Mouse (Mus musculus) neural tube, embryonic 15.5 days (tissue): ENCODE results near the gene Rasl11b. TPM values are rescaled to one million over a fixed set of nuclear protein-coding genes. Genes with fewer than 3 reads are reported as not detected.

Experiments
- ATAC-seq: fragments of 200-750 bp; cut with Nextera tagmentation; 2 replicates; pipeline ENCODE4 v1.8.0; 2017; ENCODE audit warnings: mild to moderate bottlenecking, moderate TSS enrichment, moderate library complexity; ENCODE audit not compliant: low FRiP score
- H3K27ac ChIP-seq: fragments of 300-500 bp; sonication (generic); replicated peaks from 2 replicates; pipeline ENCODE4 v1.5.1; 2015; ENCODE audit warnings: mild to moderate bottlenecking, inconsistent platforms
- H3K27me3 ChIP-seq: fragments of 300-500 bp; sonication (generic); replicated peaks from 2 replicates; pipeline ENCODE4 v1.6.1; 2015; ENCODE audit warnings: inconsistent platforms
- H3K36me3 ChIP-seq: fragments of 300-500 bp; sonication (generic); 2 replicates; pipeline ENCODE4 v1.6.1; 2015; ENCODE audit warnings: inconsistent platforms
- H3K4me1 ChIP-seq: fragments of 300-500 bp; sonication (generic); 2 replicates; pipeline ENCODE4 v1.6.1; 2015; ENCODE audit warnings: inconsistent platforms
- H3K4me2 ChIP-seq: fragments of 300-500 bp; sonication (generic); 2 replicates; pipeline ENCODE4 v1.6.1; 2015; ENCODE audit warnings: inconsistent platforms, mild to moderate bottlenecking, moderate library complexity
- H3K4me3 ChIP-seq: fragments of 300-500 bp; sonication (generic); replicated peaks from 2 replicates; pipeline ENCODE4 v1.5.1; 2015; ENCODE audit warnings: mild to moderate bottlenecking, inconsistent platforms
- H3K9ac ChIP-seq: fragments of 300-500 bp; sonication (generic); replicated peaks from 2 replicates; pipeline ENCODE4 v1.6.1; 2015; ENCODE audit warnings: mild to moderate bottlenecking, inconsistent platforms
- H3K9me3 ChIP-seq: fragments of 300-500 bp; sonication (generic); replicated peaks from 2 replicates; pipeline ENCODE4 v1.6.1; 2016; ENCODE audit warnings: inconsistent platforms
- WGBS: fragments of 180-500 bp; shearing (Covaris S2); methylation state at CpG from one replicate; pipeline ENCODE4 v1.1.7; 2015; ENCODE audit warnings: mixed read lengths; 5-methylcytosine and 5-hydroxymethylcytosine counted together
- polyA plus RNA-seq: library from polyadenylated mRNA; unstranded; fragments of >200 nt; fragmentation: Nextera tagmentation; extraction: Ambion mirVana; gene quantifications from 2 replicates; pipeline ENCODE4 v1.2.1, GENCODE M21; 2015

Gene Rasl11b
- 16.5 and 17.4 TPM in 2 replicates for polyA plus RNA-seq

DNA sequence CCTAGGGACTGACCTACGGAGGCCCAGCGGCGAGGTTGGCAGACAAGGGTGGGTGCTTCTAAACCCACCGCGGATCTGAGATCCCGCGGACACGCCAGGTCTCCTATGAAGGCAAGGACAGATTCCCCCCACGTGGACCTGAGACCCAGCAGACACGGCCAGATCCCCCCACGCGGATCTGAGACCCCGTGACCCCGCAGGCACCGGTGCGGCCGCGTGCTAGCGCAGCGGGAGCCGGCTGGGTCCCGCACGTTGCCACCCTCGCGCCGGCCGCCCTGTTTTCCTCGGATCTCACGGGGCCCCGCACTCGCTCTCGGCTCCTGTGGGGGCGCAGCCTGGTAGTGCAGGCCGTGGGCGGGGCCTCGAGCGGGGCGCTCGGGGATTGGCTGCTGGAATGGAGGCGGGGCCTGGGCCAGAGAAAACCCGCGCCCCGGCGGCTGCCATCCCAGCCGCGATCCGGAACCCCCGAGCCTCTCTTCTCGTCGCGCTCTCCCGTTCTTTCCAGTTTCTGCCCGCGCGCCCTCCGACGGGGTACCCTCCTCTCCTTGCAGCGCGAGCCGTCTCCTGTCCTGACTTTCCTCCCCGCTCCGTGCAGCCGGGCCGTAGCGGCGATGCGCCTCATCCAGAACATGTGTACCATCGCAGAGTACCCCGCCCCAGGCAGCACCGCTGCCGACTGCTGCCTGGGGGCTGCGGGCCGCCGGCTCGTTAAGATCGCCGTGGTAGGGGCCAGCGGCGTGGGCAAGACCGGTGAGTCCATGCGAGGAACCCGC, at the start of gene Rasl11b:
Gene Rasl11b, plus strand, starts transcription at position 446 of the 773 bp plus-strand sequence.
- peak within 1 kb of the TSS; percentile 99 for H3K4me2 ChIP-seq
- peak; percentile 97 for ATAC-seq
- H3K36me3 ChIP-seq: no peaks in the 10 kb centered on the region
- no peaks in the 10 kb centered on the region for H3K9me3 ChIP-seq
- peak within 1 kb of the TSS; percentile 61 for H3K4me3 ChIP-seq
- no peaks in the 10 kb centered on the region for H3K27me3 ChIP-seq
- WGBS: under 1% methylated on average over 82 of the region's 82 CpGs
- peak within 1 kb of the TSS; percentile 35 for H3K27ac ChIP-seq
- peaks cover 50% of the 10 kb centered on the region for H3K4me1 ChIP-seq
- H3K9ac ChIP-seq: peak within 1 kb of the TSS; percentile 67

DNA sequence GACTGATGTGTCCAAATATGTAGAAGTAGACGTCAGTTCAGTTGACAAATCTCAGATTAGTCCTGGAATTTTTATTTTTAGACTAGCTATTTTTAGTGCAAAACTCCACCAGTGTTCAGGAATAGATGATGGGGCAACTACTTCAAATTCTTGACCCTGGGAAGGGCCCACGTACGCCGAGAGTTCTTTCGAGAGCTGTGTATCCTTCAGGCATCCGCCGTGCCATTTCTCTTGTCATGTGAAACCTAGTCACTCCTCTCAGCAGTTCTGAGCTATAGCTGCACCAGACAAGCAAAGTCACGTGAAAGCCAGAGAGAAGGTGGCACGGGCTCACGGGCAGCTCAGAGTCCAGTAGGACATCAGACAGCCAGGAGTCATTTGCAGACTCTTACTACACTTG, 47.5 kb upstream of the Rasl11b start:
- WGBS: 91% methylated on average over 10 of the region's 10 CpGs
- Histone ChIP-seq H3K36me3 (no peaks in the 10 kb centered on the region), H3K9ac (no peak overlapping the region), H3K27ac (no peak overlapping the region), H3K4me3 (no peak overlapping the region), H3K4me1 (no peaks in the 10 kb centered on the region), H3K27me3 (no peaks in the 10 kb centered on the region), H3K9me3 (no peaks in the 10 kb centered on the region), H3K4me2 (no peak overlapping the region)
- no peak for ATAC-seq

GRCm38 (mm10) chr5:74149975-74150374, 45.1 kb upstream of the Rasl11b start:
- no peak overlapping the region for H3K4me3 ChIP-seq
- no peak overlapping the region for H3K27ac ChIP-seq
- H3K36me3 ChIP-seq: no peaks in the 10 kb centered on the region
- no peaks in the 10 kb centered on the region for H3K9me3 ChIP-seq
- no peaks in the 10 kb centered on the region for H3K27me3 ChIP-seq
- H3K4me1 ChIP-seq: no peaks in the 10 kb centered on the region
- H3K4me2 ChIP-seq: no peak overlapping the region
- WGBS: 91% methylated on average over 6 of the region's 6 CpGs
- no peak for ATAC-seq
- no peak overlapping the region for H3K9ac ChIP-seq

DNA sequence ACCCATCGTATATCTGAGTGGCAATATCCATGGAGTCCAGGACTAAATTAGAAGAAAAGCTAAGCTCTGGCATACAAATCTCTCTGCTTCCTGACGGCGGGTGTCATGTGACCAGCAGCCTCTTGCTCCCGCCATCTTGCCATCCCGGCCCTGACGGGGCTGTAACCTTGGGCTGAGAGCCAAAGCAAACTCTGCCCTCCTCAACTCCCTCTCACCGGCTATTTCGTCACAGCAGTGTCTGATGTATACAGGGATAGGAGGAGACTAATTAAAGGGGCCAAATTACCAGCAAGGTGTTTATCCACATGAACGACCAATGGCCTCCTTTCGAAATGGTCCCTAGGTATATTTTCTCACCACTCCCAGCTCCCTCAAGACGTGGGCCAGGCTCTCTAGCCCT, 43.3 kb upstream of the Rasl11b start:
- H3K27me3 ChIP-seq: no peaks in the 10 kb centered on the region
- H3K4me1 ChIP-seq: no peaks in the 10 kb centered on the region
- ATAC-seq: no peak
- no peak overlapping the region for H3K27ac ChIP-seq
- no peak overlapping the region for H3K4me3 ChIP-seq
- H3K9me3 ChIP-seq: no peaks in the 10 kb centered on the region
- 88% methylated on average over 11 of the region's 11 CpGs for WGBS
- H3K36me3 ChIP-seq: no peaks in the 10 kb centered on the region
- H3K9ac ChIP-seq: no peak overlapping the region
- H3K4me2 ChIP-seq: no peak overlapping the region

DNA sequence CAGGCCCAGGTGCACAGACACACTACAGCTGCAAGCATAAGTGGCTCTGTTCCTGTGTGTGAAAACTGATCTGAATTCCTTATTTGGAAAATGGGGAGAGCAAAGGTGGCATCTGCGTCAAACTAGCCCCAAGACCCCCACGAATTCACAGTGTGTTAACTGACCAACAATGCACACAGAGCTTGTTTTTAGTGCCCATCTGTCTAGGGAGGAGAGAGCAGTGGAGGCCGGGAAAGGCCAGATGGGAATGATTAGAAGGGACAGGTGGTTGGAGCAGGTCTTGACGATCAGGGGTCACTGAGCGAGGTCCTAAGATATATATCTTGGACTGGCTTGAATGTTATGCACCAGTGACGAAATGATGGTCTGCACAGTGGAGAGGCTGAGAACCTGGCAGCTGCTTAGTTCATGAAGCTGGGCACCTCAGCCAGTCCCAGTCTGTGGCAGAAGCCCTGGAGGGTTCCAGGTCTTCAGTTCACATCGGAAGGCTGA, 39.2 kb upstream of the Rasl11b start:
- 41% methylated on average over 7 of the region's 7 CpGs for WGBS
- H3K4me2 ChIP-seq: no peak overlapping the region
- H3K27ac ChIP-seq: no peak overlapping the region
- H3K9ac ChIP-seq: no peak overlapping the region
- no peak for ATAC-seq
- H3K4me3 ChIP-seq: no peak overlapping the region
- H3K27me3 ChIP-seq: no peaks in the 10 kb centered on the region
- H3K4me1 ChIP-seq: no peaks in the 10 kb centered on the region
- H3K9me3 ChIP-seq: no peaks in the 10 kb centered on the region
- no peaks in the 10 kb centered on the region for H3K36me3 ChIP-seq

DNA sequence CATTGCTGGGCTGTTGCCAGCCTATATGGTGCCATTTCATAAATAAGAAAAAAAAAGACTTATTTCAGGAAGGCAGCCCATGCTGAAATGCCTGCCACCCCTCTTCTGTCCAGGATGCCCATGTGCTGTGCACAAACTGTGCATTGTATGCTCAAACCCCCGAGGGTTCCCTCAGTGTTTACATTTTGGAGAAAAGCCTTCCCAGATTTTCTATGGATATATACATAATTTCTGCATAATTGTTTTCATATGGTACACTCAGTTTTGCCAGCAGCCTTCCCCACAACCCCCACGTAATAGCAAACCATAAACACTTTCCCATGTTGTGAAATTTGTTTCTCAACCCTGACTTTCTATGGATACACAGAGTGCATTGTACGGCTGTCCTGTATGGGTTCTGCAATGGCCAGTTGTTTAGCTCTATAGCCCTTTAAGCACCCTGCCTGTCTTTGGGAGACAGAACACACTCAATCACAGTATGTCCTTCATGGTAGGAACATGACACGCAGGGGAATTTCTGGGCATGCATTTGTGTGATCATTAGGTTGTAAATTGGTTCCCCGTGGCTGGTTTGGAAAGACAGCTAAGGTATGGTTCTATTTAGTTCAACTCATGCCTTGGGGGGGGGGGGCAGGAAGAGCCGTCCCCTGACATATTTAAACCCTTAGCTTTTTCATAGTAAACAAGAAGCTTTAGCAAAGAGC, 36.0 kb upstream of the Rasl11b start:
- H3K9ac ChIP-seq: no peak overlapping the region
- no peaks in the 10 kb centered on the region for H3K27me3 ChIP-seq
- no peak overlapping the region for H3K4me2 ChIP-seq
- H3K27ac ChIP-seq: no peak overlapping the region
- no peak for ATAC-seq
- 84% methylated on average over 6 of the region's 6 CpGs for WGBS
- no peaks in the 10 kb centered on the region for H3K9me3 ChIP-seq
- no peak overlapping the region for H3K4me3 ChIP-seq
- no peaks in the 10 kb centered on the region for H3K36me3 ChIP-seq
- peaks cover 10% of the 10 kb centered on the region for H3K4me1 ChIP-seq

DNA sequence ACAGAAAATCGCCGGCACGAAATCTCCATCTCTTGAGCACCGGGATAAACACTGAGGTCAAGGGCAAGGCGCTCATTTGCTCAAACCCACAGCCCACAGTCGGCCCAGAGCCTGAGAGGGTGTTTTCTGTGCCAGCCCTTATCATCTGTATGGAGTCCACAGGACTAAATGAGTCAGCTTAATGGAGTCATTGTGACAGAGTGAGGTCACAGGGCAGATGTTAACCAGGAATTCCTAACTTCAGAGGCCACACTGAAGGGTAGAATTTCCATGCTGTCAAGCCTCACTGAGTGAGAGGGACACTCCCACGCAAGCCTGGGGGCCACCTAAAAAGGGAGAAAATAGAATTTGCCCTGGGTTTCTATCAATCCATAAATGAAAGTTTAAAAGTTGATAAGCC, 35.2 kb upstream of the Rasl11b start:
- Histone ChIP-seq H3K4me3 (no peak overlapping the region), H3K27me3 (no peaks in the 10 kb centered on the region), H3K9ac (no peak overlapping the region), H3K36me3 (no peaks in the 10 kb centered on the region), H3K27ac (no peak overlapping the region), H3K4me2 (no peak overlapping the region), H3K9me3 (no peaks in the 10 kb centered on the region), H3K4me1 (peaks cover 10% of the 10 kb centered on the region)
- 79% methylated on average over 7 of the region's 7 CpGs for WGBS
- no peak for ATAC-seq

DNA sequence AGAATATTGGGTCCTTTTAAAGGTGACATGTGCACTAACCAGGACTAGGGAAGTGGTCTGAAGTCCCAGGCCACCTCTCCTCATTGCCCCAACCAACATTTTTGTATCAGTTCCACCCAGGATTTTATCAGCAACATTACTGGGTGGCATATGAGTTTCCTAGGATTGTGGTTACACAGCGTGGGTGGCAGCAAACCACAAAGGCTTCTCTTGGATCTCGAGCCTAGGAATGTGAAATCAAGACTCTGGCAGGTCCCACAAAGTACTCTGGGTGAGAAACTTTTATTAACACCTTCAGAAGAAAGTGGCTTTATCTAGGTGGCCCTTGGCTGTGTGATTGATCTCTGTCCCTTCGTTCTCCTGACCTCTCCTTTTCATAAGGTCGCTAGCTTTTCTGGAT, 34.7 kb upstream of the Rasl11b start:
- H3K4me2 ChIP-seq: no peak overlapping the region
- H3K4me1 ChIP-seq: peaks cover 10% of the 10 kb centered on the region
- no peaks in the 10 kb centered on the region for H3K27me3 ChIP-seq
- H3K9me3 ChIP-seq: no peaks in the 10 kb centered on the region
- no peaks in the 10 kb centered on the region for H3K36me3 ChIP-seq
- no peak overlapping the region for H3K27ac ChIP-seq
- no peak for ATAC-seq
- no peak overlapping the region for H3K9ac ChIP-seq
- no peak overlapping the region for H3K4me3 ChIP-seq
- 83% methylated on average over 4 of the region's 4 CpGs for WGBS

GRCm38 (mm10) chr5:74161297-74161926, 33.7 kb upstream of the Rasl11b start:
- WGBS: 28% methylated on average over 15 of the region's 15 CpGs

DNA sequence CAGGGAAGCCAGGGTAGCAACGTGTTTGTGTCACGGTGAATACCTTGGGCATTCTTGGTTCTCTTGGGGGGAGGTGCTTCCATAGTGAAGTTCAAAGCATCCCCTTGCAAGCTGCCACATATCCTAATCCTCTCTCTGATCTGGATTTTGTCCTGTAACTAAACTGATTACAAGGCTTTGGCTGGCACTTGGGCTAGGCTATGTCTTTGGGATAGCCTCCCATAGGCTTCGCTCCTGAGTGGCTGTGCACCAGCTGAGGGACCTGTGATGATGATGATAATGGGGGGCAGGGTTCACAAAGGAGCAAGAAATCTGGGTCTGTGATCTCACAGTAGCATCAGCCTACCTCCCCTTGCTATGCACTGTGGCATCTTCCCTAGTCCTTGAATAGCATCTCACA, 33.1 kb upstream of the Rasl11b start:
- no peak overlapping the region for H3K27ac ChIP-seq
- H3K4me1 ChIP-seq: peaks cover 10% of the 10 kb centered on the region
- no peaks in the 10 kb centered on the region for H3K9me3 ChIP-seq
- no peaks in the 10 kb centered on the region for H3K36me3 ChIP-seq
- H3K4me3 ChIP-seq: no peak overlapping the region
- peak overlapping the region; percentile 40 for H3K4me2 ChIP-seq
- ATAC-seq: no peak
- 48% methylated on average over 3 of the region's 3 CpGs for WGBS
- H3K9ac ChIP-seq: no peak overlapping the region
- no peaks in the 10 kb centered on the region for H3K27me3 ChIP-seq

More at GRCm38 (mm10) chr5:74161297-74161926, 33.7 kb upstream of the Rasl11b start:
- no peaks in the 10 kb centered on the region for H3K36me3 ChIP-seq
- no peaks in the 10 kb centered on the region for H3K27me3 ChIP-seq
- no peak overlapping the region for H3K9ac ChIP-seq
- no peak overlapping the region for H3K4me3 ChIP-seq
- no peak for ATAC-seq
- no peak overlapping the region for H3K27ac ChIP-seq
- H3K9me3 ChIP-seq: no peaks in the 10 kb centered on the region
- peak overlapping the region; percentile 40 for H3K4me2 ChIP-seq
- peaks cover 10% of the 10 kb centered on the region for H3K4me1 ChIP-seq

DNA sequence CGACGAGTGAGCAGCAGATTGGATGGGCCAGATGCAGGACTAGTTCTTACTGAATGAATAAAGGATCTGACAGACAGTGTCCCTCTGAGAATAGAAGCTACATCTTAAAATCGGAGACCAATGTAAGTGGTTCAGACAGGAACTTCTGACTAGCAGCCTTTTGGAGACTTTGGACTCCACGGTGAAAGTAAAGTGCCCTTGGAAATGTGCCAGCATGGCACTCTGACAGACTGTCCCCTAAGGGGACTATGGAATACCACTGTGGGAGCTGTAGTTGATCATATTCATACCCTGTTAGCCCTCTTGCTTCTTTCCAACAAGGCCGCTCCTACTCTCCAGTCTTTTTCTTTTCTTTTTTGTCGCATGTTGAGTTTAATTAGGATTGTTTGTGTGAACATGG, 31.9 kb upstream of the Rasl11b start:
- Histone ChIP-seq H3K27me3 (no peaks in the 10 kb centered on the region), H3K9me3 (no peaks in the 10 kb centered on the region), H3K36me3 (no peaks in the 10 kb centered on the region), H3K4me1 (peaks cover 10% of the 10 kb centered on the region), H3K9ac (no peak overlapping the region), H3K4me2 (no peak overlapping the region), H3K27ac (no peak overlapping the region), H3K4me3 (no peak overlapping the region)
- WGBS: 81% methylated on average over 6 of the region's 6 CpGs
- no peak for ATAC-seq
